Mouse (Mus musculus): ENCODE results near the gene Arrdc5.

GRCm38 (mm10) chr17:56345364-56345763 is 45.3 kb upstream of the Arrdc5 start:
- no peak for TF ChIP-seq GATA1 (IDR thresholded peaks at IDR 0.05; ENCODE audit: borderline replicate concordance, low read length)
- no peak for TF ChIP-seq FLI1 (IDR thresholded peaks at IDR 0.05; ENCODE audit: low read length)

All from megakaryocyte, embryonic 14.5 days (primary cell).